Mouse (Mus musculus): ENCODE measurements around the gene Lpcat4. TPM values are rescaled to one million over a fixed set of nuclear protein-coding genes. Genes with fewer than 3 reads are reported as not detected.
A peak's percentile ranks its signal among the peaks of the same experiment; 100 is the strongest.

The Lpcat4 gene
- polyA plus RNA-seq, 1 experiment from 2014 or later, result 19.3 TPM

GRCm38 (mm10) chr2:112266780-112267179 lies 27.5 kb downstream of the Lpcat4 start:
- Histone ChIP-seq H3K4me2 (peak overlapping the region; percentile 95), H3K4me1 (ENCODE audit: insufficient read depth) (peaks cover 10% of the 10 kb centered on the region; the same call in 1 of the 2 replicates), H3K27me3 (ENCODE audit: insufficient read depth, low read length) (no peaks in the 10 kb centered on the region), H3K9ac (peak overlapping the region; percentile 71), H3K4me3 (ENCODE audit: low read depth, low read length) (peak overlapping the region; percentile 74), H3K27ac (ENCODE audit: low read depth) (no peak overlapping the region), H3K36me3 (ENCODE audit: insufficient read depth) (no peaks in the 10 kb centered on the region), H3K9me3 (ENCODE audit: low read depth, low read length) (no peaks in the 10 kb centered on the region)
- peak; percentile 23 for DNase-seq
- no peak for TF ChIP-seq CTCF (IDR thresholded peaks at IDR 0.05; ENCODE audit: low read depth)
- 23% methylated on average over 10 of the region's 10 CpGs for WGBS
- no peak for ATAC-seq (ENCODE audit: insufficient read depth)

- peak overlapping the region; percentile 74 for H3K4me3 ChIP-seq (ENCODE audit: low read depth, low read length)
These were observed 28.4 kb downstream of the Lpcat4 start for GRCm38 (mm10) chr2:112267547-112268269.

GRCm38 (mm10) chr2:112270011-112270410 lies 30.7 kb downstream of the Lpcat4 start:
- H3K4me2 ChIP-seq, result no peak overlapping the region
- H3K9ac ChIP-seq, result no peak overlapping the region
- ATAC-seq (ENCODE audit: insufficient read depth) (no peak), DNase-seq (no peak)
- H3K27ac ChIP-seq (ENCODE audit: low read depth), result no peak overlapping the region
- 84% methylated on average over 2 of the region's 2 CpGs for WGBS
- H3K9me3 ChIP-seq (ENCODE audit: low read depth, low read length), result no peaks in the 10 kb centered on the region
- peaks cover 6% of the 10 kb centered on the region; the same call in 1 of the 2 replicates for H3K4me1 ChIP-seq (ENCODE audit: insufficient read depth)
- H3K4me3 ChIP-seq (ENCODE audit: low read depth, low read length), result no peak overlapping the region
- no peak for TF ChIP-seq CTCF (IDR thresholded peaks at IDR 0.05; ENCODE audit: low read depth)
- no peaks in the 10 kb centered on the region for H3K36me3 ChIP-seq (ENCODE audit: insufficient read depth)
- H3K27me3 ChIP-seq (ENCODE audit: insufficient read depth, low read length), result no peaks in the 10 kb centered on the region

More at GRCm38 (mm10) chr2:112267547-112268269, 28.4 kb downstream of the Lpcat4 start:
- no peak overlapping the region for H3K27ac ChIP-seq (ENCODE audit: low read depth)
- no peaks in the 10 kb centered on the region for H3K27me3 ChIP-seq (ENCODE audit: insufficient read depth, low read length)
- no peaks in the 10 kb centered on the region for H3K36me3 ChIP-seq (ENCODE audit: insufficient read depth)
- TF ChIP-seq CTCF (IDR thresholded peaks at IDR 0.05; ENCODE audit: low read depth), result no peak
- peak overlapping the region; percentile 95 for H3K4me2 ChIP-seq
- H3K4me1 ChIP-seq (ENCODE audit: insufficient read depth), result peaks cover 10% of the 10 kb centered on the region; the same call in 1 of the 2 replicates
- ATAC-seq (ENCODE audit: insufficient read depth) (no peak), DNase-seq (no peak)
- no peaks in the 10 kb centered on the region for H3K9me3 ChIP-seq (ENCODE audit: low read depth, low read length)
- no peak overlapping the region; the same call in 1 of the 2 replicates for H3K9ac ChIP-seq
- 68% methylated on average over 8 of the region's 8 CpGs for WGBS

- no peaks in the 10 kb centered on the region for H3K9me3 ChIP-seq (ENCODE audit: low read depth, low read length)
- no peak overlapping the region for H3K4me3 ChIP-seq (ENCODE audit: low read depth, low read length)
- no peaks in the 10 kb centered on the region for H3K36me3 ChIP-seq (ENCODE audit: insufficient read depth)
- ATAC-seq (ENCODE audit: insufficient read depth) (no peak), DNase-seq (no peak)
- no peak overlapping the region for H3K4me2 ChIP-seq
- 84% methylated on average over 2 of the region's 2 CpGs for WGBS
- no peak overlapping the region for H3K9ac ChIP-seq
- no peaks in the 10 kb centered on the region for H3K27me3 ChIP-seq (ENCODE audit: insufficient read depth, low read length)
- H3K27ac ChIP-seq (ENCODE audit: low read depth), result no peak overlapping the region
- TF ChIP-seq CTCF (IDR thresholded peaks at IDR 0.05; ENCODE audit: low read depth), result no peak
- H3K4me1 ChIP-seq (ENCODE audit: insufficient read depth), result no peaks in the 10 kb centered on the region
These were observed 33.6 kb downstream of the Lpcat4 start for GRCm38 (mm10) chr2:112272909-112273308.

- H3K4me2 ChIP-seq, result no peak overlapping the region
- 85% methylated on average over 6 of the region's 6 CpGs for WGBS
- H3K9ac ChIP-seq, result no peak overlapping the region
- no peak for TF ChIP-seq CTCF (IDR thresholded peaks at IDR 0.05; ENCODE audit: low read depth)
- no peaks in the 10 kb centered on the region for H3K27me3 ChIP-seq (ENCODE audit: insufficient read depth, low read length)
- DNase-seq (no peak), ATAC-seq (ENCODE audit: insufficient read depth) (no peak)
- H3K36me3 ChIP-seq (ENCODE audit: insufficient read depth), result no peaks in the 10 kb centered on the region
- H3K27ac ChIP-seq (ENCODE audit: low read depth), result no peak overlapping the region
- H3K9me3 ChIP-seq (ENCODE audit: low read depth, low read length), result no peaks in the 10 kb centered on the region
- no peaks in the 10 kb centered on the region for H3K4me1 ChIP-seq (ENCODE audit: insufficient read depth)
- H3K4me3 ChIP-seq (ENCODE audit: low read depth, low read length), result no peak overlapping the region
These were observed 34.2 kb downstream of the Lpcat4 start for GRCm38 (mm10) chr2:112273474-112273873.

- Histone ChIP-seq H3K4me1 (ENCODE audit: insufficient read depth) (no peaks in the 10 kb centered on the region), H3K4me2 (no peak overlapping the region), H3K27ac (ENCODE audit: low read depth) (no peak overlapping the region), H3K4me3 (ENCODE audit: low read depth, low read length) (no peak overlapping the region), H3K9me3 (ENCODE audit: low read depth, low read length) (no peaks in the 10 kb centered on the region), H3K27me3 (ENCODE audit: insufficient read depth, low read length) (no peaks in the 10 kb centered on the region), H3K36me3 (ENCODE audit: insufficient read depth) (no peaks in the 10 kb centered on the region), H3K9ac (no peak overlapping the region)
- TF ChIP-seq CTCF (IDR thresholded peaks at IDR 0.05; ENCODE audit: low read depth), result no peak
- ATAC-seq (ENCODE audit: insufficient read depth) (no peak; the same call in 1 of the 2 replicates), DNase-seq (no peak)
- WGBS, result 74% methylated on average over 3 of the region's 3 CpGs
These were observed 37.6 kb downstream of the Lpcat4 start for GRCm38 (mm10) chr2:112276870-112277269.

GRCm38 (mm10) chr2:112282846-112283245 lies 43.6 kb downstream of the Lpcat4 start:
- 91% methylated on average over 1 of the region's 1 CpGs for WGBS
- Histone ChIP-seq H3K27me3 (ENCODE audit: insufficient read depth, low read length) (no peaks in the 10 kb centered on the region), H3K4me1 (ENCODE audit: insufficient read depth) (peaks cover 2% of the 10 kb centered on the region; the same call in 1 of the 2 replicates), H3K27ac (ENCODE audit: low read depth) (no peak overlapping the region), H3K4me3 (ENCODE audit: low read depth, low read length) (no peak overlapping the region), H3K9ac (no peak overlapping the region), H3K4me2 (no peak overlapping the region), H3K36me3 (ENCODE audit: insufficient read depth) (no peaks in the 10 kb centered on the region), H3K9me3 (ENCODE audit: low read depth, low read length) (no peaks in the 10 kb centered on the region)
- no peak for TF ChIP-seq CTCF (IDR thresholded peaks at IDR 0.05; ENCODE audit: low read depth)
- DNase-seq (no peak), ATAC-seq (ENCODE audit: insufficient read depth) (no peak)

Data from lung, embryonic 14.5 days (tissue).